Mouse (Mus musculus) CD8-positive naive resting alpha-beta T cell, adult 2 months (primary cell): Measurements from ENCODE around the gene Syn3.

Source experiments
- DNase-seq, 2 experiments: peaks; one replicate each; pipeline ENCODE4 v3.0.0; 2022; ENCODE audit warnings: low read depth in 2 of 2, low spot score in 2 of 2

Syn3 gene

GRCm38 (mm10) chr10:86339649-86340379 is 158.9 kb downstream of the Syn3 start:
- no peak for DNase-seq

DNA sequence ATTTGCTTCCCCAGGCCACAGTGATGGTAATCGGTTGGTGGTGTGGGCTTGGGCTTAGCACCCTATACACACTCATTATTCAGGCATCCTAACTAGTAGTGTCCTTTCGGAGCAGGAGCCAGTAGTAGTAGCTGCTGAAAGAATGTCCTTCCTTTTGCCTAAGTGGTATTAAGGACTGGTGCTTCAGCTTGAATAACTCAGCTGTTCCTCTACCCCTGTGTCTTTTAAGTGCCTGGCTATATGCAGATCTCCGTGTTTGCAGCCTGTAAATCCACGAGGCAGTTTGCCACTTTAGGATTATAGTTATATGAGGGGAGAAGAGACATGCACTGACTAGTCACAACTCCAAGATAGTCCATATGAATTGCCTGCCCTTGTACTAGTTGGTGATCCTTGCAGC is 159.6 kb downstream of the Syn3 start:
- DNase-seq, result no peak

DNA sequence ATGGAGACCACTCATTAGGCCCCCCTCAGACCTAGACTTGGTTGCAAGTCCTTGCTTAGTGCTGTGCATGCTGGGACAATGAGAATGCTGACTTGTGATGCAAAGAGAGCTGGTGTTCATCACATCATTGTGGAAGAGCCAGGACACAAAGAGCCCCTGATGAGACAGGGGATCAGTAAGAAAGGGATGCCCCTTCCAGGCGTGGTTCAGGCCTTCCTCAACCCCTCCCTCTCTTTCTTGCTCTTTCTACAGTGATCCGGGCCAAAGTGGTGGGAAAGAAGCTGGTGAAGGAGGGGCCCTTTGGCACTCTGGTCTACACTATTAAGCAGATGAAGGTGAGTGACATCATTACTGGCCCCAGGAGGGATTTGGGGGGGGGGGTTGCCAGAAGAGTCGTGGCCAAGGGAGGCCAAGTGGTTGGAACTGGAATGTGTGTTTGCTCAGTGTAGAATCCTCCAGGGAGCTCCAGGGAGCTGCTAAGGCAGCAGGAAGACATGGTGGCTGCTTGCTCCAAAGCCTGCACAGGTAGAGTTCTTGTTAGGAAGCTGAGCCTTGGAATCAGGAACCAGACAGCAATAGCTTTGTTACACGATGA is 160.5 kb downstream of the Syn3 start:
- DNase-seq, result no peak

GRCm38 (mm10) chr10:86337239-86337638 is 161.5 kb downstream of the Syn3 start:
- no peak for DNase-seq

DNA sequence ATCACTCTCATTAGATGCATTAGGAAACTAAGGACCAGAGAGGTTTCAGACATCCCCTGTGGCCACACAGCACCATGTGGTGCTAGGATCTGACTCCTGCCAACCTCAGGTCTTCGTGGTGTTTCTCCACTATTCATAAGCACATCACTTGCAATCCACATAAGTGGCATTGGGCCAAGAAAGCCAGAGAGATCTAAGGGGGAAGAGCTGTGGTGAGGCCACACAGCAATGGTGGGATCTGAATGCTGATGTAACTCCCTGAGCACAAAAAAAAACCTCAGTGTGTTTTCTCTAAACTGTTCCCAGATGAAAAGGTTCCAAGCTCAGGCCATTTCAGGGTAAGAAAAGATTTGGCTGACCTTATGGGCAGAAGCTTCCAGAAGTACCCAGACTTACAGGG is 162.2 kb downstream of the Syn3 start:
- DNase-seq, result no peak

GRCm38 (mm10) chr10:86334581-86334980 is 164.1 kb downstream of the Syn3 start:
- DNase-seq, result no peak

- no peak for DNase-seq
Observed at GRCm38 (mm10) chr10:86332942-86333341, 165.8 kb downstream of the Syn3 start.

GRCm38 (mm10) chr10:86331681-86332281 is 166.9 kb downstream of the Syn3 start:
- no peak for DNase-seq

- no peak for DNase-seq
Observed at GRCm38 (mm10) chr10:86330993-86331680, 167.6 kb downstream of the Syn3 start.

DNA sequence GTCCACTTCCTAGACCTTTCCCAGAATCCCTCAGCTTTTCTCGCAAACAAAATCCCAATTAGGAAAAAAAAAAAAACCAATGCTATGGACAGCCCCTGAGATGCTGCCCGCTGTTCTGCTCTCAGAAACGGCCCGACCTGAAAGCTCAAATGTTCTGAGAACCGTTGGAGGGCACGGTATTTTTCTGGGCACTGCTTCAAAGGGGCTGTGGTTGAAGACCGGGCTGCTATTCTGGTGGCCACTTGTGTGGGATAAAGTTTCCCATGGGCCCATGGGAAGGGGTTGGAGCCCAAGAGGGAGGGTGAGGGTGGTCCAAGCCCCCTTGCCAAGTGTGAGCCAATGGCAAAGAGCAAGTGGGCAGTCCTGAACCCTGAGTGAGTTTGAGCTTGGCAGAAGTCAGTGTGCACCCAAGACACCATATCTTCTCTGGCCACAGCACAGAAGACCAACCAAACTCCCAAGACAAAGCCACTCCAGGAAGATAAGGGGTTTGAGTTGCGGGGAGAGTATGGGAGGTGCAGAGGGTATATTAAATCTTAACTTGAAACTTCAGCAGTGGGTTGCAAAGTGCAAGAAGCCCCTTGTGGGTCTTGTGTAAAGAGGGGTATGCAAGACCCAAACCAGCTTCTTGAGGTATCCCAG is 169.3 kb downstream of the Syn3 start:
- no peak for DNase-seq

DNA sequence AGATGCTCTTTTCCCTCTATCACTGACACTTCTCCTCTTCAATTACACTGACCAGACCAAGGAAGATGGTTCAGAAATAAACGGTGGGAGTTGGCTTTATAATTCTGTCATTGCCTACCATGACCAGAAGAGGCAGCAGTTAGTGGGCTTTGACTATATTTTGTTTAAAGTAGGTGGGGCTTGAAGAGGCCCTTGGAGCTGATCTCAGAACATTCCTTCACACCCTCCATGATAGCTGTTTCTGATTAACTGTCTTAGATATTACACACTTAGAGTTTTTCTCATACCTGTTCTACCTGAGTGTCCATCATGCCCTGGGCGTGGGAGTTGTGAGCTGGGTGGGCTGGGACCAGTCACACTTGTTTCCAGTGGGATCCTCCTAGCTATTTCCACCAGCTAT is 170.0 kb downstream of the Syn3 start:
- no peak for DNase-seq

- no peak for DNase-seq
Observed at GRCm38 (mm10) chr10:86328143-86328542, 170.6 kb downstream of the Syn3 start.

DNA sequence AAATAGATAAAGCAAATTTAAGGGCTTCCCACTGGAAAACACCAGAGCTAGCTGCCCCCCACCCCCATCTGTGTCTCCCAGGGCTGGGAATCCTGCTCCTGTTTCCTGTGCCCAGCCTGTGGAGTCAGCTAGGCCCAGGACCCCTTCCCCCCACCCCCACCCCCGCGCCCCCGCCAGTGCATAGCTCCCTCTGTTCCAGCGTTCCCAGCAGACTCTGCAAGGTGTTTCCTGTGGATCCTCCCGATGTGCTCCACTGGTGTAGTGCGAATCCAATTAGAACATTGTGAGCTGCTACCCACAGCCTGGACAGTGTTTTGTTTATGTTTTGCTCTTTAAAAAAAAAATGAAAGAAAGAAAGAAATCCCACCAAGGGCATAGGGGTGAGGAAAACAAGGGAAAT is 173.4 kb downstream of the Syn3 start:
- DNase-seq, result no peak

DNA sequence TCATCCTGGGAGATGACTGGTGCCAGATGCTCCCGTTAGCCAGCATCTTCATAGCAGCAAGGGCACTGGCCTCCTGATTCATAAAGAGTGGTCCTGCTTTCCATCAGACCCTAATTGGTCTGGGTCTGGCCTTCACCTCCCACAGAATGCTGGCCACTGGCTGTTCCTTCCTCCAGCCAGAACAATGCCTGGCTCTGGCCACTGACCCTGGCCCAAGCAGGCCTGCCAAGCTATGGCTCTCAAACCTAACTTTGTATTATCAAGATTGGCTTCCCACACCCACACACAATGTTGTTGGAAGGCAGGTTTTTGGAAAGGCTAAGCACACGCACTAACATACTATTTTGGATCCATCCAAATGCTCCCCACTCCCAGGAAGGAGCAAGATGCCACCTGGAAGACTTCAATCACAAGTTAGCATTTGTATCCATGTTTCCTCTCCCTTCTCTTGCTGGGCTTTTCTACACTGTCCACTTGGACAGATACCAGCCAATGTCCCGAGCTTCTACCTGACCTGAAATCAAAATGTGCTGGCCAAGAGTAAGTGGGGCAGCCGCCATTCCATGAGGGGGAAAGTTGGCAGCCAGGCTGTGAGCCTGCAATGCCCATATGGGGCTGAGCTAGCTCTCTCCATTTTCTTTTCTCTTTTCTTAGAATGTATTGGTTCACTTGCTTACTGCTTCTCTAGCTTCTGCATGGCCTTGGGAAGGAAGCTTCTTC is 175.3 kb downstream of the Syn3 start:
- DNase-seq, result no peak

DNA sequence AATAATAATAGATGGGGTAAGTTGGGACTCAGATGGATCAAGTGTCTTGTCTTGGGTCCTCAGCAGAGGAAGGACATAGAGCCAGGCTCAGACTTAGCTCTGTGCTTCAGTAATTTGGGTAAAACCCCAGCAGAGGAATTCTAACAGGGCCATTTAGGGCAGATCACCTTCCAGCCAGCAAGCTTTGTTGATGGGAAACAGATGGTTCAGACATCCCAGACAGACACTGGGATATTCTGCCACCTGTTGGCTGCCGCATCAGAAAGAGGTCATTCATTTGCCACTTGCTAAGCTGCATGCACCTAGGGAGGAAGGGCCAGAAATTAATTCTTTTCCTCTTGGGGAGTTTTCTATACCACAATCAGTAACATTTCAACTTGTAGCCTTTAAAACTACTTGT is 176.7 kb downstream of the Syn3 start:
- no peak for DNase-seq

DNA sequence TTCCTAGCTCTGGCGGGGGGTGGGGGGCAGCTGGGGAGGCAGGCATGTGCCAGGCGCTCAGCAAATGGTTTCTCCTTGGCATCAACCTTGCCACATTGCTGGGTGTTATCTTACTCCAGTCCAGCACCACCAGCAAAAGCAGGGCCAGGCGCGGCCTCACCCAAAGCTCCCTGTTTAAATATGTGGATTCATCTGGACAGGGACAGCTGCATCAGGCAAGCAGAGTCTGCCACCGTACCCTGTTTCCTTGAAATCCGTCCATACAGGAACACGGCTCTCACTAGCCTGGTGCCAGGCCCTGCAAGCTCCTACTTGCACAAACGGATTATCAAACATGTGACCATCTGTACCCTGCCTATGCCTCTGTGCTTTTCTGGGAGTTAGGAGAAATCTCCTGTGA is 177.5 kb downstream of the Syn3 start:
- DNase-seq, result no peak

DNA sequence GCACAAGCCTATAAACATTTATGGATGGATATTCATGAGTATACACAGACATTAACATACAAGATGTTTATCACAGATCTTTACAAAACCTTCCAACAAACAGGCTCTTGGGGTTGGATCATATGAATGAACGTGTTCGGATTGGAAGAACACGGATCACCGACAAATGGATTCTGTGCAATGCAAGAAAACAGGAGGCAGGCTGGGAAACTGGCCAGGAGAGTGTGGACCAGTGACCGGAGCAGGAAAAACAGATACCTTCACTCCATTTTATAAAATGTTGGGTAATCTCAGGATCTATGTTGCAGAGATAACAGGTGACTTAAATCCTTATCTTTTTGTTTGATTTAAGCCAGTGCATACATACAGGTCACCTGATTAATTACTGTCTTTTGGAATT is 178.5 kb downstream of the Syn3 start:
- DNase-seq, result no peak

DNA sequence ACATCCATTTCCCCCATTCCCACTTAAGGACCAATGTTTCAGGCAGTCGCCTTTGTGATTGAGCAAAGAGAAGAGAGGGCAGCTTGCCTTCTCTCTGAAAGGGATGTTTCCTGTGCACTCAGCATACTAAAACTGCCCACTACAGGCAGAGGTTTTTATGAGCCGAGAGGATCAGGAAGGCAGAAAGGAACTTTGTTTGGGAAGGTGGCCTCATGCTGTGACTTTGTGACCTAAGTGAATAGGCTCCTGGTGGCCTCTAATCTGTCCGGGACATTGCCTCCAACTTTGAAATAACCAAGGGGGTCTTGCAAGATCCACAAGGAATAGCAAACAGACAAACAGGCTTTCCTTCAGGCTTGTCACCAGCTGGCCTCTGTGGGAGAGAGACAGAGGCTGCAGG is 179.2 kb downstream of the Syn3 start:
- no peak for DNase-seq

DNA sequence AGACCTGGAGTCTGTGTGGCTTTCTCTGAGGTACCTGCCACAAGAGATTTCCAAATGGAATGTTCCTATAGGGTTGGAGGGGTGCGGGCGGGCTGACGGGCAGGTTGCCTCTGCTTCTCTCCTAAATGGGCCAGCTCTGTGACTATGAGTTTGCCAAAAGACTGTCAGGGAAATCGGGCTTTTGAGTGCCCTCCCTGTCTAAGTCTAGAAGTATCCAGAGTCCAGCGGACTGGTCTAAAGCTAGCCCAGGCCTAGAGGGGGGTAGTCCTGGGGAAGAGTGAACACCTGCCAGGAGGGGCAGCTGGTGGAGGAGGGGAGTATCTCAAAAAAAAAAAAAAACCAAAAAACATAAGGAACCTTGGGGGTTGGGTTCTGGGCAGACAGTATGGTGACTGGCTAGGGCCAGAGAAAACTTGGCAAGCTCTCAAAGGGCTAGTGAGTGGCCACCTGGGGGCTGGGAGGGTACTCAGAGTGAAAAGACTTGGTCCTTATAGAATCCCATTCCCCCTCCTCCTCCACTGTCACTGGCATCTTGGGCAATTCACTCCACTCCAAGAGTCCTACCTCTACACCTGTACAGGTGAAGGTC is 180.1 kb downstream of the Syn3 start:
- no peak for DNase-seq

GRCm38 (mm10) chr10:86317633-86318032 is 181.1 kb downstream of the Syn3 start:
- no peak for DNase-seq

GRCm38 (mm10) chr10:86315513-86315912 is 183.2 kb downstream of the Syn3 start:
- DNase-seq, result no peak
